Mouse (Mus musculus): ENCODE results near the gene B3galnt2.
"Not testable (repeated sequence)": the region's sequence is repeated elsewhere in the genome, so short reads cannot be mapped to it uniquely, and the experiment has no call there.

DNA sequence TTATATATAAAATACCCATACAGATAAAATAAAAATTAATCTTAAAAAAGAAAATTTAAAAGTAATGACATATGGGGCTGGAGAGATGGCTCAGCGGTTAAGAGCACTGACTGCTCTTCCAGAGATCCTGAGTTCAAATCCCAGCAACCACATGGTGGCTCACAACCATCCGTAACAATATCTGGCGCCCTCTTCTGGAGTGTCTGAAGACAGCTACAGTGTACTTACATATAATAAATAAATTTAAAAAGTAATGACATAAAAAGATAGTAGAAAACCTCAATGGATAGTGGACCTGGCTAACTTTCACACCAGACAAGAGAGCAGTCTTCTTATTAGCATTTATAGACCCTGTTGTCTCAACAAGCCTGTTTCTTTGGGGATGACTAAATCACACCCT is 81.1 kb downstream of the B3galnt2 start:
- 0 out of 2 replicates have a peak, but pooled peaks have one; percentile 16 for TF ChIP-seq CTCF (IDR thresholded peaks at IDR 0.05; ENCODE audit: low read depth)
- not testable (repeated sequence) for TF ChIP-seq EP300 (IDR thresholded peaks at IDR 0.05; ENCODE audit: low read depth)
